ENCODE assay signal across 1 mouse cellular context in genomic region chr15:95675645-95676044, GRCm38 (mm10).
TF ChIP-seq lines count a peak whose summit lies in the region.

No protein-coding gene starts in this region.

TF ChIP-seq in MEL, 35 proteins besides CTCF, POLR2A, EP300 and RAD21 (continued from another document):
- TF ChIP-seq ETS1 (IDR thresholded peaks at IDR 0.05; ENCODE audit: low read depth, low read length) (peak; percentile 69; the same call in 1 of the 2 replicates), JUND (IDR thresholded peaks at IDR 0.05; ENCODE audit: low read depth, low read length) (no peak), ELF1 (IDR thresholded peaks at IDR 0.05; ENCODE audit: low read depth, low read length) (0 out of 2 replicates have a peak, but pooled peaks have one; percentile 10), TBP (IDR thresholded peaks at IDR 0.05; ENCODE audit: low read depth, low read length) (no peak), E2F4 (IDR thresholded peaks at IDR 0.05; ENCODE audit: borderline replicate concordance, low read depth, low read length) (no peak), CHD2 (IDR thresholded peaks at IDR 0.05; ENCODE audit: low read length) (no peak)
